Mouse (Mus musculus): ENCODE measurements around the gene Nus1.

DNA sequence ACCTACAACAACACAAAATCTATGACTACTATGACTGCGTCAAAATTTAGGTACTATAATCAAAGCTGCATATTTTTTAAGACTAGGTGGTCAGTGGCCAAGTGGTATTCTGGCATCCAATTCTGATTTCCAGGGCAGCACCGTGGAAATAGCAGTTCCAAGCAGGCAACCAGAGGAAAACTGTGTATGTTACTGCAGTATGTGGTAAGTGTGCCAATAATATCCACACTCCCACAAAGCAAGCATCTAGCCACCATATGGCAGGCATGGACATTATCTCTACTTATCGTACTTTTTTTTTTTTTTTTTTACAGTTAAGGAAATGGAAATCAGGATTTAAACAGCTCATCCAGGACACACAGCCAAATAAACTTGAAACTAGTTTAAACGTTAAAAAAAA is 49.0 kb upstream of the Nus1 start:
- no peak for TF ChIP-seq CTCF (IDR thresholded peaks at IDR 0.05; ENCODE audit: low read depth)
- no peak for TF ChIP-seq EP300 (optimal IDR thresholded peaks at IDR 0.05)
